Mouse (Mus musculus): ENCODE measurements around the gene Egr4. TPM values are rescaled to one million over a fixed set of nuclear protein-coding genes. Genes with fewer than 3 reads are reported as not detected.

Egr4 gene
- polyA plus RNA-seq (2015; fragmentation: Nextera tagmentation; extraction: Ambion mirVana): not detected in 2 replicates

DNA sequence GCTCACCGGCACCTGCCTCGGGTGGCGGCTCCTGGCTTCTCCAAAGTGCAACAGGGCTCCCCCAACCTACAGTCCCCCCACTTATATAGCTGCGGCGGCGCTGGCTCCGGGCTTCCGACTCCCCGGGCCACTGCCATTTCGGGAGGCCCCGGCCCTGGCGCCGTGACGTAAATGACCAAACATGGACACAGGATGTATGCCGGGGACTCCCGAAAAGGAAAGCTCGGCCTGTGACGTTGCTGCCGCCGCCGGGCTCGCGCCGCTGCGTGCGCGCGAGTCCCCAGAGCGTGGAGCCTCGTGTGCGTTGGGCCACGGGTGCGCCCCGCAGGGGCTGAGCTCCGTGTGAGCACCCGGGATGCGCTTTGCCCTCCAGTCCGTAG is at the start of gene Egr4:
Gene Egr4, minus strand, starts transcription at position 59 of the 380 bp plus-strand sequence.
- under 1% methylated on average over 38 of the region's 38 CpGs for WGBS

DNA sequence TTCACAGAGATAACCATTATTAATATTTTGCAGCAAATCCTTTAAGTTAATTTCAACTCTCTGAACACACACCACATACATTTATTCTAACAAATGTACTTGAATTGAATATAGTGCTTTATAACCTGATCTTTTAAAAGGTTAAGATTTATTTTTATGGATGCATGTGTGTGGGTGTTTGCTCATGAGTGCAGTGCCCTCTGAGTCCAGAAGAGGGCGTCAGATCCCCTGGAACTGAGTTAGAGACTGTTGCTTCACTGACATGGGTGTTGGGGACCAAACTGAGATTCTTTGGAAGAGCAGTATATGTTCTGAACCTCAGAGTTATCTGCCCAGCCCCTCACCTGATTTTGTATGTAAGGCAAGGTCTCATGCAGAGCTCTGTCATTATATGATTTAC is 49.0 kb upstream of the Egr4 start:
- no peak for ATAC-seq (ENCODE audit: low read depth)
- Histone ChIP-seq H3K4me3 (no peak overlapping the region), H3K9ac (no peak overlapping the region), H3K4me2 (no peak overlapping the region), H3K9me3 (no peaks in the 10 kb centered on the region), H3K4me1 (replicated peaks) (no peaks in the 10 kb centered on the region), H3K27me3 (no peaks in the 10 kb centered on the region), H3K27ac (replicated peaks) (no peak overlapping the region), H3K36me3 (no peaks in the 10 kb centered on the region)
- WGBS: 34% methylated on average over 1 of the region's 1 CpGs

More for the DNA sequence above, at the start of gene Egr4:
- Histone ChIP-seq H3K27ac (replicated peaks) (no peak within 1 kb of the TSS), H3K4me1 (replicated peaks) (peaks cover 38% of the 10 kb centered on the region), H3K27me3 (peaks cover 85% of the 10 kb centered on the region), H3K9me3 (no peaks in the 10 kb centered on the region), H3K4me2 (peak within 1 kb of the TSS; percentile 69), H3K4me3 (peak within 1 kb of the TSS; percentile 37), H3K36me3 (no peaks in the 10 kb centered on the region), H3K9ac (0 out of 2 replicates have a peak within 1 kb of the TSS, but pooled peaks have one; percentile 27)
- peak; percentile 47; the same call in 1 of the 2 replicates for ATAC-seq (ENCODE audit: low read depth)

DNA sequence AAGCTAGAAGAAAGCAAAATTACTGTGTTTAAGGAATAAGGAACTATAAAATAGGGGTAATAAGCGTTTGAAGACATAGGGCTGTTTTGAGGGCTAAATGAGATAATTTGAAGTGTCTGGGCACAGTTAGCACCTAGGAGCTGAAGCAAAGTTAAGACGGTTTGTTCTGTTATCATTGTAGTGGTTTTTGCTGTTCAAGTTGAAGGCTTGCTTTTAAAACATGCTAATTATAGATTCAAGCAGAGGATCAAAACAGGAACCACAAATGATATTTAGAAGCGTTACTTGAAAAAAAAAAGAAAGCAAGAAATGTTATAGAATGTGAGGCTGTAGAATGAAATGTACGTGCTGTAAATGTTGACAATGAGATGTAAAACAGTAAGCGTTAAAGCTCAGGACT is 34.3 kb upstream of the Egr4 start:
- Histone ChIP-seq H3K9ac (no peak overlapping the region), H3K36me3 (no peaks in the 10 kb centered on the region), H3K9me3 (no peaks in the 10 kb centered on the region), H3K27ac (replicated peaks) (no peak overlapping the region), H3K4me1 (replicated peaks) (no peaks in the 10 kb centered on the region), H3K4me2 (no peak overlapping the region), H3K4me3 (no peak overlapping the region), H3K27me3 (no peaks in the 10 kb centered on the region)
- no peak for ATAC-seq (ENCODE audit: low read depth)
- WGBS: 86% methylated on average over 5 of the region's 5 CpGs

DNA sequence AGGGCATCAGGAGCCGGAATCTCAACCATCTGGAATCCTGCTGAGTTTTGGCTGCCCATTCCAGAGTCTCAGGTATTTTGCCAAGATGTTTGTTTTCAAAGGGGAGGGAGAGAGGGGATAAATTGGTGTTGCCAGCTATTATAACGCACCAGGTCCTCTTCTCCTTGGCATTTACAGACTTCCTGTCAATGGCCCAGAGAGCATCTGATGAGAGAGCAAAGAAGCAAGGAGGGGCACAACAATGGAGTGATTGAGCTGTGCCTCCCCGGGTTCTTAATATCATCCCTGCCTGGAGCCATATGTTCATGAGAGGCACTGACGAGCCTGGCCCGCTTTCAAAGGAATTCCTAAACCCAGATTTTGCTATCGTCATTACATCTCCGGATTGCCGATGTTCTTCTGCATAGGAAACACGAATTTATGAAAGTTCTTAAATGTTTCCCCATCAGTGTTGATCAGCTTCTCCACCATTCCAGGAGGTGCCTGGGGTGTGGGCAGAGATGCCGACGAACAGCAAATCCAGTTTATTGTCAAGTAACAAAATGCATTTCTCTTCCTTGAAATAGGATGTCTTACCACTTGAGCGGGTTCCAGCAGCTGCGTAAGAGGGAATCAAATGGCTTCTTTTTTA is 31.0 kb upstream of the Egr4 start:
- H3K4me3 ChIP-seq: no peak overlapping the region
- no peak for ATAC-seq (ENCODE audit: low read depth)
- no peak overlapping the region for H3K4me2 ChIP-seq
- H3K9me3 ChIP-seq: no peaks in the 10 kb centered on the region
- peaks cover 4% of the 10 kb centered on the region; the same call in 1 of the 2 replicates for H3K27me3 ChIP-seq
- no peaks in the 10 kb centered on the region for H3K4me1 ChIP-seq (replicated peaks)
- 71% methylated on average over 13 of the region's 13 CpGs for WGBS
- no peak overlapping the region for H3K27ac ChIP-seq (replicated peaks)
- H3K36me3 ChIP-seq: no peaks in the 10 kb centered on the region
- no peak overlapping the region for H3K9ac ChIP-seq

DNA sequence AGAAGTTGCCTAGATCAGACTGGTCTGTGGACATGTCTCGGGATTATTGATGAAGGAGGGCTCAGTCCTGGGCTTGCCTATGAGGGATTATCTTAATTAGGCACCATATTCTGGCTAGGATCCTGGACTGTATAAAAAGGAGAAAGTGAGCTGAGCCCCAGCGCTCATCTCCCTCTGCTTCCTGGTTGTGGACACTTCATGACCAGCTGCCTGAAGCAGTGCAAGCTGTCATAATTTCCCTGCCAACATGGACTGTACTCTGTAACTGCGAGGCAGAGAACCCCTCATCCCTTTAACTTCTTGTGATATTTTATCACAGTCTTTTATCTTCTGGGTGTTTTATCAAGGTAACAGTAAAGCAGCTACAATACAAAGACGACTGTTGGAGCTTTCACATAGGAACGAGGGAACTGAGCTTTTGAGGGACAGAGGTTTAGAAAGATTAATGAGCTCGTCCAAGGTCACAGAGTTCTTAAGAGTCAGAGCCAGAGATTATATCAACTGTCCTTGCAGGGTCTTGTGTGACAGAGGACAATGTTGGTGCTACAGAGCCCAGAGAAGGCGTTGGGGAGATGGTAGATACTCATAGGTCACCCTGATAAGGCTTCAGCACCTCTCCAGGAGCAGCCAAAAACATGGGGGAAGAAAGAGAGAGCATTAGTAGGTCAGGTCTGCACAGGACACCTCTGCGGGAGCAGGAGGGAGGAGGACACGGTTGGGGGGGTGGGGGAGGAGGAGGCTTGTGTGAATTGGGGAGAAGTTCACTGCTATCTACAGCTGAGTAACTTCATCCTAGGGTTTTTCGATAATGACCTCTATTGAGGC is 30.2 kb upstream of the Egr4 start:
- Histone ChIP-seq H3K4me3 (no peak overlapping the region), H3K36me3 (no peaks in the 10 kb centered on the region), H3K4me2 (no peak overlapping the region), H3K4me1 (replicated peaks) (no peaks in the 10 kb centered on the region), H3K27ac (replicated peaks) (no peak overlapping the region), H3K27me3 (peaks cover 4% of the 10 kb centered on the region; the same call in 1 of the 2 replicates), H3K9me3 (no peaks in the 10 kb centered on the region), H3K9ac (no peak overlapping the region)
- ATAC-seq (ENCODE audit: low read depth): no peak
- 82% methylated on average over 10 of the region's 10 CpGs for WGBS

DNA sequence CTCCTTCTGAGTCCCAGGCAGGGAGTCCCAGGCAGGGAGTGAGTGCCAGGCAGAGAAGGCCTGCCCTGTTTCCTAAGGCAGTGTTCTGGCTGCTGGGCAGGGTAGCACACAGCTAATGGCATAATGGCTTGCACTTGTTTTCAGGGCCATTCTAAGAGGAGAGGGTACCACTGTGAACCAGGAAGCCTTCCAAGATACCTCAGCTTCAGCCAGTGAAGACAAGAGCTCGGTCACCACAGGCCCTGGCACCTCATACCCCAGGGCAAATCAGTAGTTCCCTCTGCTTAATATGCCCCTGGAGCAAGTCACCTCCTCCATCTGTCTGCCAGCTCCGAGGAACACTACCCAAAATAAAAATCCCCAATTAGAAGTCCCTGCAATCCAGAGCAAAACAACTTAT is 9.4 kb upstream of the Egr4 start:
- H3K4me1 ChIP-seq (replicated peaks): peaks cover 6% of the 10 kb centered on the region; the same call in 1 of the 2 replicates
- H3K36me3 ChIP-seq: no peaks in the 10 kb centered on the region
- H3K9me3 ChIP-seq: no peaks in the 10 kb centered on the region
- ATAC-seq (ENCODE audit: low read depth): no peak
- no peak overlapping the region for H3K4me3 ChIP-seq
- H3K4me2 ChIP-seq: no peak overlapping the region
- H3K27me3 ChIP-seq: no peaks in the 10 kb centered on the region
- WGBS: 78% methylated on average over 2 of the region's 2 CpGs
- no peak overlapping the region for H3K9ac ChIP-seq
- no peak overlapping the region for H3K27ac ChIP-seq (replicated peaks)

DNA sequence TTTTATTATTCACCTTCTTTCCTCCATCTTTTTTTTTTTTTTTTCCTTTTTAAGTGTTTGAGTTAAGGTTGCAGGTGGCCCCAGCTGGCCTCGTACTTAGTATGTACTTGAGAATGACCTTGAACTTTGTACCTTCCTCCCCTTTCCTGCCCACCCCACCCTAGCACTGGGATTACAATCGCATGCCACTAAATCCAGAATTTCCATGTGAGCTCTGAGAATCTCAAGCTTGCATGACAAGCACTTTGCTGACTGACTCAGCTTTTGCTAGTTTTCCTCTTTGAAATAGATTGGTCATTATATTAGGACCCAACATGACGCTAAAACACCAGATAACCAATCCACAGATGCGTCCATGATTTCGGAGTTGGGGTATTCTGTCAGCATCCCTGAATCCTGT is 8.6 kb upstream of the Egr4 start:
- Histone ChIP-seq H3K9ac (no peak overlapping the region), H3K9me3 (no peaks in the 10 kb centered on the region), H3K27me3 (peaks cover under 1% of the 10 kb centered on the region; the same call in 1 of the 2 replicates), H3K27ac (replicated peaks) (no peak overlapping the region), H3K36me3 (no peaks in the 10 kb centered on the region), H3K4me1 (replicated peaks) (peaks cover 6% of the 10 kb centered on the region; the same call in 1 of the 2 replicates), H3K4me2 (no peak overlapping the region), H3K4me3 (no peak overlapping the region)
- 92% methylated on average over 5 of the region's 5 CpGs for WGBS
- ATAC-seq (ENCODE audit: low read depth): no peak

DNA sequence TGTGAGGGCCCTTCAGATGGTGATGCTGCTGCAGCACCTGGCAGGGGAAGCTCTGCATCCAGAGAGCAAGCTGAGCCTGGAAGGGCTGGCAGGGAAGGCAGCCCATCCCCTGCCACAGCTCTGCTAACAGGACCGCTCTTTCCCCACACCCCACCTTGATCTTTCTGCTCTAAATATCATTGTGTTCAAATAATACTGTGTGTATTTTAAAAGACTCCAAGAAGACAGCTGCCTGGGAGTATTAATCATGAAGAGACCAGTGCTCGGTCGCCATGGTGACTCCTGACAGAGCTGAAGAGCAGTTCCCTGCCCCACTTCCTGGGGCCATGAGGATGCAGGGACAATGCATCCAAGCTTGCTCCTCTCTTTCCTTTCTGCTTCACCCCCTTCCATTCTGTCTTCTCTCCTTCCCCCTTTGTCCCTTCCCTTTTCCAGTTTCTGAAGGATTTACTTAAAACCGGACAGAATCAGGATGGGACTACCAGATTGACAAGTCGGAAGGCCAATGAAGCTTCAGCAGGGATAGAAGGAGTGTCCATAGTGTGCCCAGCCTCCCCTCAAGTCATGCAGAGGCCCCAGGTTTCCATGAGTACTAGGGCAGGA is 4.8 kb upstream of the Egr4 start:
- no peak overlapping the region; the same call in 1 of the 2 replicates for H3K27ac ChIP-seq (replicated peaks)
- H3K4me3 ChIP-seq: no peak overlapping the region
- H3K9me3 ChIP-seq: no peaks in the 10 kb centered on the region
- peaks cover 39% of the 10 kb centered on the region for H3K27me3 ChIP-seq
- peak overlapping the region; percentile 4; the same call in 1 of the 2 replicates for H3K9ac ChIP-seq
- 45% methylated on average over 5 of the region's 5 CpGs for WGBS
- H3K4me2 ChIP-seq: no peak overlapping the region
- no peak; the same call in 1 of the 2 replicates for ATAC-seq (ENCODE audit: low read depth)
- H3K36me3 ChIP-seq: no peaks in the 10 kb centered on the region
- H3K4me1 ChIP-seq (replicated peaks): peaks cover 17% of the 10 kb centered on the region

DNA sequence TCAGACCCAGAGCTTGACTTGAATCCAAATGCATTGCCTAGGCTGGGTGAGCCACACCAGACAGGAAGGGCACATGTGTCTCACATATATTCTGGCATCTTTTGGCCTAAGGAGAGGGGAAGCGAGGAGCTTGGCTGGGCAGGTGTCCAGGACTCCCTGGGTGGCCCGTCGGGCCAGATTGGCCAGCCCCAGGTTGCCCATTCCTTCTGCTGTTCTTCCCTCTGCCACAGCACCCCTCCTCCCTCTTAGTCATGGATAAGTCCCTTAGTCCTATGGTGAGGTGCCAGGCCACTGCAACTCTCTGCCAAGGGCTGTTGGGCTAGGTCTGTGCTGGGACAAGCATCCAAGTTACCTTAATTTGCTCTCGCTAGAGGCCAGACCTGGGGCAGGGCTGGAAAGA is 2.6 kb upstream of the Egr4 start:
- Histone ChIP-seq H3K27me3 (peaks cover 61% of the 10 kb centered on the region), H3K36me3 (no peaks in the 10 kb centered on the region), H3K4me1 (replicated peaks) (peaks cover 38% of the 10 kb centered on the region), H3K27ac (replicated peaks) (no peak overlapping the region), H3K9ac (no peak overlapping the region), H3K4me2 (no peak overlapping the region), H3K4me3 (no peak overlapping the region), H3K9me3 (no peaks in the 10 kb centered on the region)
- ATAC-seq (ENCODE audit: low read depth): no peak
- WGBS: 75% methylated on average over 4 of the region's 4 CpGs

DNA sequence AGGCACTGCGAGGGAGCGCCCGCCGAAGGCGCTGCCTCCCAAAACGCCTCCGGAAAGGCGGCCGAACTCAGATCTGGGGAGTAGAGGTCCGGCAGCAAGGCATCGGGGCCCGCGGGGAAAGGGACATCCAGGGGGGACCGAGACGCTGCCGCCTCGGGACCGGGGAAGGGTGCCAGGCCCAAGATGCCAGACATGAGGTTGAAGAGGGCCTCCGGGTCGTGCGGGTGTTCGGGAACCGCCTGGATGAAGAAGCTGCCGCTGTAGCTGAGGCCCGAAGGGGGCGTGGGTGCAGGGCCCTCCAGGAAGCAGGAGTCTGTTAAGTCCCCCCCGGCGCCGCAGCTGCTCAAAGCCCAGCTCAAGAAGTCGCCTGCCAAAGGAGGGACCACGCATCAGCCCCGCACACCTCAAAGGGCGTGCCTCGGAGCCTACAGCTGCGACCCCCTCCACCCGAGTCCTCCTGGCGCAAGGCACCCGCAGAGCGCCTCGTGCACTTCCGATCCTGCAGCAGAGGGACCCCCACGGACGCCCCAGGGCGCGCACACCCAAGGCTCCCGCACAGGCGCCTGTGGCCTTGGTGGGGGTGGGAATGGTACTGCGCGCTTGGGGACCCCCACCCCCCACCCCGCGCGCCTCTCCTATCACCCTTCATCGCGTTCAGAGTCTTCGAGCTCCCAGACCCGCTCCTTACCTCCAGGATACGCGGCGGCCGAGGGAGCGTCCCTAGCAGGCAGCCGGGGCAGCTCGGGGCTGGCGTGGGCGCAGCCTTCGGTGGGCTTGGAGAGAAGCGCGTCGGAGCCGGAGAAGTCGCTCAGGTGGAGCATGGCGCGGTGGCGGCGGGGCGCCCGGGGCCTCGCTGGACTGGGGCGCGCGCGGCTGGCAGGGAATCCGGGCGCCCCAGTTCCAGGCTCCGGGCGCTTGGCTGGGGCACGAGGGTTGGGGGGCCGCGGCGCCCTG is 535 bp downstream of the Egr4 start:
- Histone ChIP-seq H3K36me3 (no peaks in the 10 kb centered on the region), H3K27me3 (peaks cover 92% of the 10 kb centered on the region), H3K4me3 (peak overlapping the region; percentile 37), H3K27ac (replicated peaks) (no peak overlapping the region), H3K4me2 (peak overlapping the region; percentile 69), H3K9me3 (no peaks in the 10 kb centered on the region), H3K9ac (0 out of 2 replicates have a peak overlapping the region, but pooled peaks have one; percentile 27), H3K4me1 (replicated peaks) (peaks cover 31% of the 10 kb centered on the region)
- ATAC-seq (ENCODE audit: low read depth): peak; percentile 36
- WGBS: under 1% methylated on average over 90 of the region's 90 CpGs

DNA sequence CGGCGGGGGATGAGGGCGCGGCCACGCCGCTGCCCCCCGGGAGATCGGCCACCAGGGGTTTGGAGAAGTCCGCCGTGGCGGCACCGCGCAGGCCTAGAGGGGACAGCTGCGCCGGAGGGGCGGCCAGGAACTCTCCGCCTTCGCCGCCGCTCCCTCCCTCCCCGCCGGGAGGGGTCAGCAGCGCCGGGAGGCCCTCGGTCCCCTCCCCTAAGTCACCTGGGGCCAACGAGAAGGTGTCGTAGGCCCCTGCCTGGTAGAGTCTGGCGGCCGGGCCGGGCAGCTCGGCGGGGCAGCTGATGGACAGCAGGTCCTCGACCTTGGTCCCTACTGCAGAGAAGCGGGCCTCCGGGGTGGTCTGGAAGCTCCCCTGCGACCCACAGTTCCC is 1.3 kb downstream of the Egr4 start:
- Histone ChIP-seq H3K9ac (peak overlapping the region; percentile 43), H3K4me1 (replicated peaks) (peaks cover 31% of the 10 kb centered on the region), H3K4me2 (peak overlapping the region; percentile 69), H3K9me3 (no peaks in the 10 kb centered on the region), H3K4me3 (peak overlapping the region; percentile 37), H3K27ac (replicated peaks) (no peak overlapping the region), H3K36me3 (no peaks in the 10 kb centered on the region), H3K27me3 (peaks cover 97% of the 10 kb centered on the region)
- under 1% methylated on average over 36 of the region's 36 CpGs for WGBS
- ATAC-seq (ENCODE audit: low read depth): no peak
